Mouse (Mus musculus): Measurements from ENCODE around the gene 1700013G24Rik.

- no peak for TF ChIP-seq CTCF (IDR thresholded peaks at IDR 0.05)
- TF ChIP-seq EP300 (IDR thresholded peaks at IDR 0.05): no peak
Measured at GRCm38 (mm10) chr4:137414936-137415335, 38.1 kb upstream of the 1700013G24Rik start.

All from lung, postnatal 0 days (tissue).